Mouse (Mus musculus) ES-Bruce4 (cell line): ENCODE data around the gene Itga9.

ENCODE experiments used
- CTCF ChIP-seq: IDR thresholded peaks from one replicate; pipeline ENCODE4 v1.8.1; 2011; ENCODE audit warnings: low read depth, low read length
- EP300 ChIP-seq: IDR thresholded peaks from 2 replicates; pipeline ENCODE4 v1.6.1; 2011; ENCODE audit warnings: low read depth, low read length; ENCODE audit not compliant: insufficient read depth
- POLR2A ChIP-seq: IDR thresholded peaks from one replicate; pipeline ENCODE4 v1.8.1; 2011; ENCODE audit warnings: low read length; ENCODE audit not compliant: insufficient read depth

- TF ChIP-seq EP300, result no peak
- TF ChIP-seq CTCF, result no peak
- TF ChIP-seq POLR2A, result no peak
Measured at GRCm38 (mm10) chr9:118591633-118592032, 14.9 kb upstream of the Itga9 start.
